Mouse (Mus musculus): Measurements from ENCODE around the gene Inpp5d.
A peak's percentile ranks its signal among the peaks of the same experiment; 100 is the strongest.

Gene Inpp5d

DNA sequence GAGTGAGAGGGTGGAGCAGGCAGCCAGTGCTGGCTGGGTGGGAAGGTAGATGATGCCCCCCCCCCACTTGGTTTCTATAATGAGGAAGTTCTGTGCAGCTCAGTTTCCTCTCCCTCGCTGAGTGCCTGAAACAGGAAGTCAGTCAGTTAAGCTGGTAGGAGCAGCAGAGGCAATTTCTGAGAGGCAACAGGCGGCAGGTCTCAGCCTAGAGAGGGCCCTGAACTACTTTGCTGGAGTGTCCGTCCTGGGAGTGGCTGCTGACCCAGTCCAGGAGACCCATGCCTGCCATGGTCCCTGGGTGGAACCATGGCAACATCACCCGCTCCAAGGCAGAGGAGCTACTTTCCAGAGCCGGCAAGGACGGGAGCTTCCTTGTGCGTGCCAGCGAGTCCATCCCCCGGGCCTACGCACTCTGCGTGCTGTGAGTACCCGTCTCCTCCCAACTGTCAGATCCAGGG lies at the start of gene Inpp5d:
Gene Inpp5d, plus strand, starts transcription at position 102 of the 458 bp plus-strand sequence.
- peak; percentile 91 for DNase-seq (ENCODE audit: low read depth, low spot score)
- H3K36me3 ChIP-seq (ENCODE audit: control insufficient read depth, insufficient read depth, low read length, poor library complexity, severe bottlenecking): no peaks in the 10 kb centered on the region
- H3K27me3 ChIP-seq (ENCODE audit: control insufficient read depth, insufficient read depth, low read length, poor library complexity, severe bottlenecking): no peaks in the 10 kb centered on the region

DNA sequence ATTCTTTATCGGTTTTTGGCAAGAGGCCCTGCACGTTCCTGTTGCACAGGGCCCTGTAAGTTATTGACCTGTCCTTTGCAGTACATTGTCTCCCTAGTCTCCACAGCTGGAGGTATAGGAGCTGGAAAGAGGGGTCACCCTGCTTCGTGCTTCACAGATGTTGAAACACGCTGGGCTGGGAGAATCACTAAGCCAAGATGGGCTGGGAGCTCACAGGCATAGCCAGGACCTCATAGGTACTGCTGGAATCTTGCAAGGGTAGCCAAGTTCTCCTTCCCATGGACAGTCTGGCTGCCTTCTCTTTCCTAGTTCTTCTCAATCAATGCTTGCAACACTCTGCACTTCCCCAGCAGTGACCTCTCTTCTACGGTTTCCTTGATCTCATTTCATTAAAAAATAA lies 46.9 kb upstream of the Inpp5d start:
- Histone ChIP-seq H3K36me3 (ENCODE audit: control insufficient read depth, insufficient read depth, low read length, poor library complexity, severe bottlenecking) (no peaks in the 10 kb centered on the region), H3K27me3 (ENCODE audit: control insufficient read depth, insufficient read depth, low read length, poor library complexity, severe bottlenecking) (no peaks in the 10 kb centered on the region)
- no peak for DNase-seq (ENCODE audit: low read depth, low spot score)

DNA sequence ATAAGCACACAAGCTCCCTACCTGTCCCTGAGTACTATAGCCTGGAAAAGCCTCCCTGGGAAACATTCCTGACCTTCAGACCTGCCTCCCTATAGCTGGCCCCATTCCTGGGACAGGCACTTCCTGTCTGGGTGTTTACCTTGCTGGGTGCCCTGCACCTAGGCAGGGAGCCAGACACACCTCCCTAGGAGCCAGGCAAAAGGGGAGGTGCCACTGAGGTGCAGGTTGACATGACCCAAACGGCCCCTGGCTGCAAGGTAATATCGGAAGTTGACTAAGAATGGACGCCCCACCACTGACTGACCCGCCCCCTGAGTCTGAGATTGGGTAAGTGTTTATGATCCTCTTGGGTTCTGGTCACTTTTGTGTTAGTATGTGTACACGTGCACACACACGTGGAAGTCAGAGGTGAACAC lies 46.3 kb upstream of the Inpp5d start, which contains the start of gene Ngef:
Gene Ngef, minus strand, starts transcription at position 71 of the 416 bp plus-strand sequence.
- H3K36me3 ChIP-seq (ENCODE audit: control insufficient read depth, insufficient read depth, low read length, poor library complexity, severe bottlenecking): no peaks in the 10 kb centered on the region
- H3K27me3 ChIP-seq (ENCODE audit: control insufficient read depth, insufficient read depth, low read length, poor library complexity, severe bottlenecking): no peaks in the 10 kb centered on the region
- DNase-seq (ENCODE audit: low read depth, low spot score): no peak

DNA sequence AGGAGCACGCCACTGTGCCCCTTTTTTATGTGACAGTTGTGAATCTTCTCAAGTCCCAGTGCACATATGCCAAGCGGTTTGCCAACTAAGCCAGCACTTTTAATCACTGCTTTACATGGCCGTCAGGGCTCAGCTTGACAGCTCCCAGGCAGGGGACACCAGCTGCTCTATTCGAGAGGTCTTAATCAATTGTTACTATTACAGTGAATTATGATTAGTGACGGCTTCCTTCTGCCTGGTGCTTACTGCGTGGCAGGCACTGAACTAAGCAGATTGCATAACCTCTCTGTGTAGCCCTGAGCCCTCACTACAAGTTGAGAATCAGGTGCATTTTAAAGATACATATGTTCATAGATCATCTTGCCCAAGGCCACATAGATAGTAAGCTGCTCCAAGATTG lies 45.8 kb upstream of the Inpp5d start:
- DNase-seq (ENCODE audit: low read depth, low spot score): no peak
- Histone ChIP-seq H3K36me3 (ENCODE audit: control insufficient read depth, insufficient read depth, low read length, poor library complexity, severe bottlenecking) (no peaks in the 10 kb centered on the region), H3K27me3 (ENCODE audit: control insufficient read depth, insufficient read depth, low read length, poor library complexity, severe bottlenecking) (no peaks in the 10 kb centered on the region)

DNA sequence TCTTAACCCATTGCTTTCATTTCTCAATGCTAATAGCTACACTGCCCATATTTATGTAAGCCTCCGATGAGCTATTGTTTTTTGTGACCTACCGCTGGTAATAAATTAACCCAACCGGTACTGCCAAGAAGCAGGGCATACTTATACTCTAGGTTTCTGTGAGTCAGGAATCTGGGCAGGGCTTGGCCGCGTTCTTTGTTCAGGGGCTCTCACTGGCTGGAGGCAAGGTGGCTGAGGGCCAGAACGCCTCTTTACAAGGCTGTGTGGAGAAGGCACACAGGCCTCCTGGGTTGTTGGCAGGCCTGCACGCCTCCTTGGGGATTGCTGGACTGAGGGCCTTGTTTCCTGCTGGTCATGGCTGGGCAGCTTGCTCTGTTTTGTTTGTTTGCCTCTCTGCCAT lies 45.3 kb upstream of the Inpp5d start:
- H3K36me3 ChIP-seq (ENCODE audit: control insufficient read depth, insufficient read depth, low read length, poor library complexity, severe bottlenecking): no peaks in the 10 kb centered on the region
- H3K27me3 ChIP-seq (ENCODE audit: control insufficient read depth, insufficient read depth, low read length, poor library complexity, severe bottlenecking): no peaks in the 10 kb centered on the region
- no peak for DNase-seq (ENCODE audit: low read depth, low spot score)

DNA sequence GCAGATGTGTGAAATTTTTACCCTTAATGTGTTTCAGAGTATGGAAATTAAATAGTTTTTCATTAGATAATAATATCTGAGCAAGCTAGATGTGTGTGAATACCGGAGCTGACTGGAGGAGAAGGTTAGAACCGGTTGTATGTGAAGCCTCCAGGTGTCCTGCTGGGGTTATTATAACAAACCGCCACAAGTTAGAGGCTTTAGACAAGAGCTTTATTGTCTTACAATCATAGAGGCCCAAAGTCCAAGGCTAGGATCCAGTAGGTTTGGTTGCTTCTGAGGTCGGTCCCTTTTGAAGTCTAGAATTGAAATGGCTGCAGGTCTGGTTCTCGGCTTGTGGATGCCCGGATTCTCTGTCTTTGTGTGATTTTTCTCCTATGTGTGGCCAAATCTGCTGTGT lies 41.1 kb upstream of the Inpp5d start:
- Histone ChIP-seq H3K36me3 (ENCODE audit: control insufficient read depth, insufficient read depth, low read length, poor library complexity, severe bottlenecking) (no peaks in the 10 kb centered on the region), H3K27me3 (ENCODE audit: control insufficient read depth, insufficient read depth, low read length, poor library complexity, severe bottlenecking) (no peaks in the 10 kb centered on the region)
- no peak for DNase-seq (ENCODE audit: low read depth, low spot score)

DNA sequence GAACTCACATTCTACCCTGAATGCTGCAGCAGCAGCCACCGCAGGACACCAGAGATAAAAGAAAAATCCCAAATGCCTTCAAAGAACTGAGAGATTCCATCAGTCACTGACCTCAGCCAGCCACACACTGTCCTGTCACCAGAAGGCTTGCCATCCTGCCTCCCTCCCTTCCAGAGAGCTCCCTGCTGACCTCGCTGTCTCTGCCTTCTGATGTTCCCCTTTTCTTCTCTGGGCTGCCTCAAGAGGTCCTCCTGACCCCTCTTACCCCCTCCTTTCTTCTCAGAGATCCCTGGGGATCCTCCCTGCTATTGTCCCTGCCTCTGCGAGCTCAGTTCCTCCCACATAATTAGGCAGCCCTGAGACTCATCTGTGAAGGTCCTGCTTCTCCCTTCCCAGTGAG lies 39.3 kb upstream of the Inpp5d start:
- DNase-seq (ENCODE audit: low read depth, low spot score): peak; percentile 7
- H3K36me3 ChIP-seq (ENCODE audit: control insufficient read depth, insufficient read depth, low read length, poor library complexity, severe bottlenecking): no peaks in the 10 kb centered on the region
- no peaks in the 10 kb centered on the region for H3K27me3 ChIP-seq (ENCODE audit: control insufficient read depth, insufficient read depth, low read length, poor library complexity, severe bottlenecking)

DNA sequence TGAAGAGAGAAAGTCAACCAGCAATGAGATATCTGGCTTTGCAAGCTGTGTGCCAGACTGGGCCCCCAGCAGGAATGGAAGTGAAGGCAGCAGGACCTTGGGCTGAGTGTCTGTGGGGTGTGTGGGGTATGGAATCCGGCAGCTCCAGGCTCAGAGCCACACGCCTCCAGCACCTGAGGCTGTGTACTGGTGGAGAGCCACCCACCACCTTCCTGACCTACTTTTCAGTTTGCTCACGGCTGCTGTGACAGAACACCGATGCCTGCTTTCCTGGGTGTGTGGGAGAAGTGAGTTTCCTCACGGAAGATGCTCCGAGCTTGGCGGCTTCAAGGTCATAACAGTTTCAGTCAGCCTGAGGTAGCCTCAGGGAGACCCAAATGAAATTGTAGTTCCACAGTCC lies 30.9 kb upstream of the Inpp5d start:
- no peak for DNase-seq (ENCODE audit: low read depth, low spot score)
- Histone ChIP-seq H3K36me3 (ENCODE audit: control insufficient read depth, insufficient read depth, low read length, poor library complexity, severe bottlenecking) (no peaks in the 10 kb centered on the region), H3K27me3 (ENCODE audit: control insufficient read depth, insufficient read depth, low read length, poor library complexity, severe bottlenecking) (no peaks in the 10 kb centered on the region)

DNA sequence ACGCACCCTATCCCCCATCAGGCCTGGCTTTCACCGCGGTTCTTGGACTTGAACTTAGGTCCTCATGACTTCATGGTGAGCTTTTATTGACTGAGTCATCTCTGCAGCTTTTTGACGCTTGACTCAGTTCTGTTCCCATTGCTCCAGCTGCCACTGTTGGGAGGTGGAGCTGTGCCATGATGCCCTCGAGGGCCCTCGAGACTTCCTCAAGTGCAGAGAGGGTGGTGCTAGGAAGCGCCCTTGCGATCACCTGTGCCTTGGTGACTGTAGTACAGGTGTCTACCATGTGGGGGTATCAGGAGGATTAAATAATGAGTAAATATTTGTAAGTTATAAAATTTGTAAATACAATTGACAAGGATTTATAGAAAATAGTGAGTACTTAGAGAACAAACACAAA lies 30.1 kb upstream of the Inpp5d start:
- no peaks in the 10 kb centered on the region for H3K36me3 ChIP-seq (ENCODE audit: control insufficient read depth, insufficient read depth, low read length, poor library complexity, severe bottlenecking)
- no peaks in the 10 kb centered on the region for H3K27me3 ChIP-seq (ENCODE audit: control insufficient read depth, insufficient read depth, low read length, poor library complexity, severe bottlenecking)
- DNase-seq (ENCODE audit: low read depth, low spot score): peak; percentile 11

DNA sequence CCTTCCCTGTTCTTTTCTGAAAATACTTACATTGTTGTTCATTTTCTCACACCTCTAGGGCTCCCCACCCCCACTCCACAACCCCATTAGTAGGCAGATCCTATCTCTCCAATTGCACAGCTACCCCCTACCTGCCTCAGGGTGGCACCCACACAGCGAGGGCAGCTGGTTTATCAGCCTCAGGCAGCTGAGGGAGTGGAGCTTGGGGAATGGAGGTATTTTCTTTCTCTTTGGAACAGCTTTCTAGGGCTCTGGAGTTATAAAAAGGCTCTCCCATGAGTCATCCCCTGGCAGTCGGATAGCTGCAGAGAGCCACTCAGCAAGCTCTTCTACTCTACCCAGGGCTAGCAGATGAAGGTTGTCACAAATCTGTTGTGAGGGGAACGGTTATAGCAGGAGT lies 25.9 kb upstream of the Inpp5d start:
- H3K36me3 ChIP-seq (ENCODE audit: control insufficient read depth, insufficient read depth, low read length, poor library complexity, severe bottlenecking): no peaks in the 10 kb centered on the region
- no peak for DNase-seq (ENCODE audit: low read depth, low spot score)
- no peaks in the 10 kb centered on the region for H3K27me3 ChIP-seq (ENCODE audit: control insufficient read depth, insufficient read depth, low read length, poor library complexity, severe bottlenecking)

DNA sequence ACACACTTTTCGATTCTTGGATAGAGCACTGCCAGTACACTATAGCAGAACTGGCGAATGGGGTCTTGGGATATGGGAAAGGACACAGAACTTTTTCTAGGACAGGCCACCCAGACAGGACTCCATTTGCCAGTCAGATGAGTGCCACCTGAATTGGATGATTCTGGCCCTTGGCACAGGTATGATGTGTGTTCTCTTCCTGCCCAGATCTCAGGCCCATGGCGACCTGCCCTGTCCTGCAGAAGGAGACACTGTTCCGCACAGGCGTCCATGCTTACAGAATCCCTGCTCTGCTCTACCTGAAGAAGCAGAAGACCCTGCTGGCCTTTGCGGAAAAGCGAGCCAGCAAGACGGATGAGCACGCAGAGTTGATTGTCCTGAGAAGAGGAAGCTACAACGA lies 25.4 kb upstream of the Inpp5d start:
- no peak for DNase-seq (ENCODE audit: low read depth, low spot score)
- Histone ChIP-seq H3K27me3 (ENCODE audit: control insufficient read depth, insufficient read depth, low read length, poor library complexity, severe bottlenecking) (no peaks in the 10 kb centered on the region), H3K36me3 (ENCODE audit: control insufficient read depth, insufficient read depth, low read length, poor library complexity, severe bottlenecking) (no peaks in the 10 kb centered on the region)

DNA sequence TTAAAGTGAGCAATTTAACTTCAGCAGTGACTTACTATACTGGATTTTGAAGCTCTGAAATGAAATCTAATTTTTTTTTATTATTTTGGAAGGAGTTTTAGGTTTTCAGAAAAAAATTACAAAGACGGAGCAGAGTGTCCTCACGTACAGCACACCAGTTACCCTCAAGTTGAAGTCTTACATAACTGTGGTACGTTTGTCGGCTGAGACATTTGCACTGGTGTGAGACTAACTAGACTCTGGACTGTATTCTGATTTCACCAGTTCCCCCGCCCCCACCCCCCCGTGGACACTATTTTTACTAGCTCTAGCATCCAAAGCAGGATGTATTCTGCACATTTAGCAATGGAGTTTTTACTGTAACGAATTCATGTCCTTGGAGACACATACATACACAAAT lies 19.6 kb upstream of the Inpp5d start:
- H3K27me3 ChIP-seq (ENCODE audit: control insufficient read depth, insufficient read depth, low read length, poor library complexity, severe bottlenecking): no peaks in the 10 kb centered on the region
- no peak for DNase-seq (ENCODE audit: low read depth, low spot score)
- H3K36me3 ChIP-seq (ENCODE audit: control insufficient read depth, insufficient read depth, low read length, poor library complexity, severe bottlenecking): no peaks in the 10 kb centered on the region

DNA sequence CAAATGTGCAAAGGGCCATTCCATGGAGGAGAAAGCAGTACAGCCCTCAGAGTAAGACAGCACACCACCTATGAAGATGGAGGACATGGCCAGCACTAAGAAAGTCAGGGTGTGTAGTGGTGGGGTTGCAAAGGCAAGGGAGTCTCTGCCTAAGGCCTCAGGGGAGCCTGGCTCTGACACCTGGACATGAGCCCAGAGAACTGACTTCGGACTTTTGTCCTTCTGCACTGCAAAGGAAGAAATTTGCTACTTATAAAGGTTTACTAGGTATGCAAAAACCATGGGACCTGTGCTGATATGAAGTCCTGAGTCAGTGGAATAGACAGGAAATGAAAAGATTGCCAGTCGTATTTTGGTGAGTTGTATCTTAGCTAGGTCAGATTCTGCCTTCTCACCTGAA lies 18.3 kb upstream of the Inpp5d start:
- no peak for DNase-seq (ENCODE audit: low read depth, low spot score)
- Histone ChIP-seq H3K27me3 (ENCODE audit: control insufficient read depth, insufficient read depth, low read length, poor library complexity, severe bottlenecking) (no peaks in the 10 kb centered on the region), H3K36me3 (ENCODE audit: control insufficient read depth, insufficient read depth, low read length, poor library complexity, severe bottlenecking) (no peaks in the 10 kb centered on the region)

DNA sequence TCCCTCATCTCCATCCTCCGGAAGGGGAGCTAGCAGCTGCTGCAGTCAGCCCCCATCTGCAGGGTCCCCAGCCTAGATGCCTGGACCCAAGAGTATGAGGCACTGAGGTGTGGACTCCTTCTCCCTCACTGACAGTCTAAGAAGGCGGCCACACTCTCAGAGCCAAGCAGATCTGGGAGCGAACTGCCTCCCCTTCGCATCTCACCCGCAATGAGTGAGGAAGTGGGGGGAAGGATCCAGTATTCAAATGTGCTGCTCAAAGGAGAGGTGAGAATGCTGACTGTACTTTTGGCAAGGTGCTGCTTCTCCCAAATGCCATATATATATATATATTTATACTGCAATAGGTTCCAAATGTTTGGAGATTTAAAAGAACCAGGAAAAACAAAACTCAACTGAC lies 16.7 kb upstream of the Inpp5d start:
- H3K27me3 ChIP-seq (ENCODE audit: control insufficient read depth, insufficient read depth, low read length, poor library complexity, severe bottlenecking): no peaks in the 10 kb centered on the region
- no peak for DNase-seq (ENCODE audit: low read depth, low spot score)
- no peaks in the 10 kb centered on the region for H3K36me3 ChIP-seq (ENCODE audit: control insufficient read depth, insufficient read depth, low read length, poor library complexity, severe bottlenecking)

DNA sequence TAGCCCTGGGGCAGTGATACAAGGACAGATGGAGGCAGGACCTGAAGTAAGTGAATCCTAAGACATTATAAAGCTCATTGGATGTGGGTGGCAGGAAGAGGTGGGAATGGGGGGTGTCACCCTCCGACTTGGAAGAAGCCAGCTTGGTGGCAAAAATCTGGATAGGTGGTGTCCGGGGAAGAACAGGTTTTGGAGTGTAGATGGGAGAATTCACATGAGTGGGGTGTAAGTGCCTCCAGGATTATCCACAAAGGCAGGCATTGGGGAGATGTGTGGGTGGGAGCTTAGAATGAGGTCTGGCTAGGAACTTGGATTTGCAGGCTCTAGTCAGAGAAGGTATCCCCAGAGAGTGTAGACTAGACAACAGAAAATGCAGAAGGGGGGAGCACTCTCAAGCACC lies 14.8 kb upstream of the Inpp5d start:
- Histone ChIP-seq H3K27me3 (ENCODE audit: control insufficient read depth, insufficient read depth, low read length, poor library complexity, severe bottlenecking) (no peaks in the 10 kb centered on the region), H3K36me3 (ENCODE audit: control insufficient read depth, insufficient read depth, low read length, poor library complexity, severe bottlenecking) (no peaks in the 10 kb centered on the region)
- DNase-seq (ENCODE audit: low read depth, low spot score): no peak

DNA sequence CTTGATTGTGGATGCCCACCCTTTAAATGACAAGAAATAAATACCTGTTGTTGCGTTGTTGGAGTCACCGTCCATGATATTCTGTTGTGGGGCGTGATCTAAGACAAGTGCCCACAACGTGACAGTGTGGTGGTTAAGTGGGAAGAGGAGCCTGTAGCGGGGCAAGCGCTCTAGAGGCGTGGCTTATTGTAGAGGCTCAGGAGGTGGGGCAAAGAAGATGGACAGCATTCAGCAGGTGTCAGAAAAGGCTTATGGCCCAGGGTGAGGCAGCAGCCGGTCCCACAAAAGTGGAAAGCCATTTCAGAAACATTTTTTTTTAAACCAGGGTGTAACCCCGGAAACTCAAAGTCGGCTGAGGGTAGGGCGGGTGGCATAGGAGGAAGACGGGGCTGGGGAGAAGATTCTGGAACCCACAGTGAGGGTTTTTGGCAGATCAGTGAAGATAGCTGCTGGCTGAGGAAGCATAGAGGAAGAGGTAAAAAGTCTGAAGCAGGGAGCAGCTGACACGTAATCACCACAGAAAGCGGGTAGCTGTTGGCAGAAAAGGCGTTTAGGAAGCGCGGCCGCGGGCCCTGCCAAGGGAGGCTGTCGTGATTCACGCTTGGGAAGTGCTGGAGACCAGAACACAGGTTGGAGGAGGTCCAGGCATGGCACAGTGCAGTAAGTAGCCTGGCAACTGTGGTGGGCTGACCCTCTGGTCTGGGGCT lies 12.6 kb upstream of the Inpp5d start:
- H3K36me3 ChIP-seq (ENCODE audit: control insufficient read depth, insufficient read depth, low read length, poor library complexity, severe bottlenecking): no peaks in the 10 kb centered on the region
- peak; percentile 70 for DNase-seq (ENCODE audit: low read depth, low spot score)
- H3K27me3 ChIP-seq (ENCODE audit: control insufficient read depth, insufficient read depth, low read length, poor library complexity, severe bottlenecking): no peaks in the 10 kb centered on the region
